Mouse (Mus musculus) gastrocnemius, adult 2 months (tissue): Measurements from ENCODE around the gene Cd36. TPM values are rescaled to one million over a fixed set of nuclear protein-coding genes. Genes with fewer than 3 reads are reported as not detected.

Experiments
- DNase-seq: peaks from one replicate; pipeline ENCODE4 v3.0.0; 2022
- H3K27ac ChIP-seq: fragments of 200-600 bp; 2 replicates; pipeline ENCODE4 v1.8.1; 2022; ENCODE audit warnings: mild to moderate bottlenecking
- H3K4me3 ChIP-seq: fragments of 200-600 bp; 2 replicates; pipeline ENCODE4 v1.8.1; 2022; ENCODE audit warnings: mild to moderate bottlenecking, moderate library complexity
- CTCF ChIP-seq: fragments of 200-600 bp; IDR thresholded peaks from 2 replicates; pipeline ENCODE4 v1.8.1; 2022; ENCODE audit warnings: antibody characterized with exemption, mild to moderate bottlenecking, moderate library complexity
- intact Hi-C: fragments of 180-260 bp; cut with DNase I; formaldehyde crosslinking; loops from one replicate; pipeline ENCODE4 v1.15.1; 2025
- total RNA-seq, 2 experiments: library from RNA; stranded (reverse); gene quantifications; 2 replicates each; pipeline ENCODE4 v1.2.3; 2021

Gene Cd36
- total RNA-seq, 2 experiments from 2014 or later: 237 to 443 TPM

GRCm38 (mm10) chr5:17886377-17886776 is 2.2 kb downstream of the Cd36 start:
- intact Hi-C loops: loop anchor here (10.0 kb wide), 1 partner anchor 98 kb away; no protein-coding TSS in a partner anchor
- no peak for DNase-seq
- H3K27ac ChIP-seq: peak overlapping the region; percentile 80
- no peak for TF ChIP-seq CTCF
- H3K4me3 ChIP-seq: peak overlapping the region; percentile 61

- DNase-seq: no peak
- no peak for TF ChIP-seq CTCF
- Histone ChIP-seq H3K27ac (peak overlapping the region; percentile 32; the same call in 1 of the 2 replicates), H3K4me3 (no peak overlapping the region)
- intact Hi-C loops: loop anchor here (5.0 to 10.0 kb wide), 2 partner anchors 36 to 101 kb away; no protein-coding TSS in a partner anchor
Measured at GRCm38 (mm10) chr5:17883357-17883875, 5.2 kb downstream of the Cd36 start.

DNA sequence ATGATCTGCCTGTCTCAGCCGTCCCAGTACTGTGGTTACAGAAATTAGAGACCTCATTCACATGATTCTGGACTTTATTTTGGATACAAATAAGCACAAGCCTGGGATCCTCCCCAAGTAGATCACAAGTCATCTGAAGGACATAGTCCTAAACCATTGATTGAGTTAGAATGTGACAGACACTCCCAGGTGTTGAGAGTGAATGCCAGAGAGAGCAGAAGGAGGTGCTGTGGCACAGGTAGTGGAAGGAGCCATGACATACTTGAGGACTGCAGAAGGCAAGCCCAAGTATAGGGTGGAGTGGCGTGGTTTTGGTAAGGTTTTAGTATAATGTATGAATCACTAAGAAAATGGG is 7.1 kb downstream of the Cd36 start:
- DNase-seq: peak; percentile 20
- intact Hi-C loops: loop anchor here (5.0 to 10.0 kb wide), 2 partner anchors 34 to 103 kb away; no protein-coding TSS in a partner anchor
- no peak for TF ChIP-seq CTCF
- Histone ChIP-seq H3K27ac (peak overlapping the region; percentile 78), H3K4me3 (no peak overlapping the region)

- Histone ChIP-seq H3K4me3 (no peak overlapping the region), H3K27ac (peak overlapping the region; percentile 78)
- intact Hi-C loops: loop anchor here (5.0 to 10.0 kb wide), 2 partner anchors 34 to 104 kb away; no protein-coding TSS in a partner anchor
- TF ChIP-seq CTCF: no peak
- peak; percentile 16 for DNase-seq
Measured at GRCm38 (mm10) chr5:17880799-17881541, 7.6 kb downstream of the Cd36 start.

DNA sequence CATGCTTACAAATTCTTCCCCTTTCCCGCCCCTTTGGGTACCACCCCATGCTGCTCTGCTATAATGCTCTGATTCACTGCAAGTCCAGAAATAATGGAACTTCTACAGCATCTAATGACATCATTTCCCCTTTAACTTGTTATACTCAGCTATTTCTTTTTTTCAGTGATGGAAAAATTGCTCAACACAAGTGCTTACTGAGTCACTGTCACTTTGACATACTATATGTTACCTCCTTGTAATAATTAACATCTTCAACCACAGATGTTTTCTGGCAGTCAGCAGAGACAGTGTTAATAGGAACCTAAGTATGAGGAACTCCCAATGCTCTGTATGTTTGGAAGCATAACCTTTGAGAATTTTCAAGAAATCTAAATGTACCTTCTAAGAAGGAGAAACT is 8.7 kb downstream of the Cd36 start:
- peak overlapping the region; percentile 78 for H3K27ac ChIP-seq
- no peak for TF ChIP-seq CTCF
- DNase-seq: no peak
- intact Hi-C loops: loop anchor here (5.0 to 10.0 kb wide), 2 partner anchors 33 to 105 kb away; no protein-coding TSS in a partner anchor
- H3K4me3 ChIP-seq: no peak overlapping the region

DNA sequence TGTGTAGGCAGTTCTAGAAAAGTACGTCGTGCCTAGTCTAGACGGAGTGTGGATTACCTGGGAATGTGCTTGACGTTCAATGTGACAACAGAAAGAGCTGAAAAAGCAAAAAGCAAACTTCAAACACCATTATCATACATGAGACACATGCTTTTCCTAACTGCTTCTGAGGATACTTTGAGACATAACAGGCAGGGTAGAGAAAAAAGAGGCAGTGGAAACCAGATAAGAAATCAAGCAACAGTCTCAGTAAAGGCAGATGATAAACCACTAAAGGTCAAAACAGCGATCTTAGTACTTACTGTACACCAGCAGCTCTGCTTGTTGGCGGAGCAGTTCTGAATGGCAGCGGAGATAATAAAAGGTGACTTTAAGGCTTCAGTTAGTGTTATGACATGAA is 11.6 kb downstream of the Cd36 start:
- intact Hi-C loops: no loop called here
- no peak for TF ChIP-seq CTCF
- DNase-seq: no peak
- H3K4me3 ChIP-seq: no peak overlapping the region
- peak overlapping the region; percentile 76 for H3K27ac ChIP-seq

GRCm38 (mm10) chr5:17876637-17877036 is 12.0 kb downstream of the Cd36 start:
- DNase-seq: peak; percentile 35
- intact Hi-C loops: no loop called here
- Histone ChIP-seq H3K27ac (peak overlapping the region; percentile 76), H3K4me3 (no peak overlapping the region)
- TF ChIP-seq CTCF: no peak

- H3K4me3 ChIP-seq: no peak overlapping the region
- 0 out of 2 replicates have a peak overlapping the region, but pooled peaks have one; percentile 12 for H3K27ac ChIP-seq
- intact Hi-C loops: no loop called here
- TF ChIP-seq CTCF: no peak
- no peak for DNase-seq
Measured at GRCm38 (mm10) chr5:17874335-17874734, 14.3 kb downstream of the Cd36 start.

- intact Hi-C loops: no loop called here
- no peak for DNase-seq
Measured at GRCm38 (mm10) chr5:17865432-17865831, 23.2 kb downstream of the Cd36 start.

DNA sequence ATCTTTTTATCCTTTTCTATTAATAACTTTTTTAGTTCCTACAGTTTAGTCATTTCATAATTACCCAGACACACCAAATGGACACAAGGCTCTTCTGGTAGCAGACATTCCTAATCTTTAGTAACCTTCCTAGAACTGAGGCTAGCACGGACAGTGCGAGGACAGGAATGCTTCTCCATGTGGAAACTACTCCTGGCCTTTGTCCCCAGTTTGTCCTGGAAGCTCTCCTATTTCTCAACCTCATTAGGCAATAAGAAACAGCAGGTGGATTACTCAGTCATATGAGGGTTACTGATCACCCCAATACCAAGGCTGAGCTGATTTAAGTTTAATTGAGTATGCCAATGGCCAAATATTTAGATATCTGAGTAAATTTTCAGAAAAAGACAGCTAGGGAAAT is 25.5 kb downstream of the Cd36 start:
- no peak for TF ChIP-seq CTCF
- no peak overlapping the region for H3K4me3 ChIP-seq
- DNase-seq: no peak
- intact Hi-C loops: no loop called here
- H3K27ac ChIP-seq: 0 out of 2 replicates have a peak overlapping the region, but pooled peaks have one; percentile 25

More at GRCm38 (mm10) chr5:17865432-17865831, 23.2 kb downstream of the Cd36 start:
- H3K4me3 ChIP-seq: no peak overlapping the region
- no peak for TF ChIP-seq CTCF
- H3K27ac ChIP-seq: no peak overlapping the region

DNA sequence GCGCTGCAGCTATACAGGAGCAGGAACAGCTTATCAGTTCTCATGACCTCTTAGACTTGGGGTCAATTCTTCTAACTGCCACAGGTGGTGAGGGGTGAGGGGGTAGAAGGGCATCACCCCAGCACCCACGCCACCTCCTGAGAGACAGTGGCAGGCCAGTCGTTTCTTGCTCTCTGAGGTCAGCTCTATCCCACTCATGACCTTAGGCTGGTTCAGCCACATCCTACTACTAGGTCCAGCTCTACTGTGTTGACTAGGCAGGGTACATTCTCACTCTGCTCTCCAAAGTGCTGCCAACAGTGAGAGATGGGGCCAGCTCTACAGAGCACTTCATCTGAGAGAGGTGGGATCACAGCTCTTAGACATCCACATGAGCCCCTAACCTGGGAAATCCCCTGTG is 30.2 kb downstream of the Cd36 start:
- H3K27ac ChIP-seq: no peak overlapping the region
- intact Hi-C loops: no loop called here
- no peak overlapping the region for H3K4me3 ChIP-seq
- DNase-seq: no peak
- no peak for TF ChIP-seq CTCF

GRCm38 (mm10) chr5:17857871-17858270 is 30.7 kb downstream of the Cd36 start:
- intact Hi-C loops: no loop called here
- no peak for TF ChIP-seq CTCF
- Histone ChIP-seq H3K4me3 (no peak overlapping the region), H3K27ac (no peak overlapping the region)
- DNase-seq: no peak

GRCm38 (mm10) chr5:17857262-17857661 is 31.3 kb downstream of the Cd36 start:
- intact Hi-C loops: no loop called here
- Histone ChIP-seq H3K27ac (no peak overlapping the region), H3K4me3 (no peak overlapping the region)
- TF ChIP-seq CTCF: no peak
- DNase-seq: no peak
